Mouse (Mus musculus): Measurements from ENCODE around the gene Adgrg3. TPM values are rescaled to one million over a fixed set of nuclear protein-coding genes. Genes with fewer than 3 reads are reported as not detected.
A peak's percentile ranks its signal among the peaks of the same experiment; 100 is the strongest.

Gene Adgrg3
- total RNA-seq, 1 experiment = 0.36 TPM

- no peak overlapping the region for H3K27ac ChIP-seq (ENCODE audit: insufficient read depth, low read depth, low read length, poor library complexity, severe bottlenecking)
- in situ Hi-C loops (cut with MboI; ENCODE audit: low sequenced_read_pairs in 2 of 2, unreplicated experiment in 2 of 2) = no loop called here
- H3K4me3 ChIP-seq (ENCODE audit: insufficient read depth in 1 of 2, low read depth in 1 of 2, low read length in 2 of 2, poor library complexity in 1 of 2, severe bottlenecking in 1 of 2) = no peak overlapping the region
- H3K9me3 ChIP-seq (ENCODE audit: control insufficient read depth, insufficient read depth, low read depth, low read length) = no peaks in the 10 kb centered on the region
- H3K36me3 ChIP-seq (ENCODE audit: control insufficient read depth, insufficient read depth, low read length, poor library complexity, severe bottlenecking) = no peaks in the 10 kb centered on the region
- H3K4me1 ChIP-seq (ENCODE audit: control insufficient read depth in 2 of 2, insufficient read depth in 2 of 2, low read length in 2 of 2, poor library complexity in 1 of 2) = 0 out of 4 replicates have a peak, but pooled peaks cover 0 to 4% of the 10 kb centered on the region in 2 experiments
- H3K9ac ChIP-seq (ENCODE audit: insufficient read depth, low read depth, low read length, poor library complexity, severe bottlenecking) = no peak overlapping the region
- TF ChIP-seq MAFK (IDR thresholded peaks at IDR 0.05; ENCODE audit: insufficient read depth, low read depth, low read length) (no peak), HCFC1 (IDR thresholded peaks at IDR 0.05; ENCODE audit: borderline replicate concordance, insufficient read depth, low read length) (no peak), ZC3H11A (IDR thresholded peaks at IDR 0.05; ENCODE audit: borderline replicate concordance, low read depth, low read length) (no peak), CHD2 (IDR thresholded peaks at IDR 0.05; ENCODE audit: low read depth, low read length) (no peak), ZNF384 (IDR thresholded peaks at IDR 0.05; ENCODE audit: low read depth, low read length) (no peak)
- DNase-seq (ENCODE audit: low read depth, low spot score) = no peak
Observed at GRCm38 (mm10) chr8:95058661-95059060, 41.2 kb downstream of the Adgrg3 start.

GRCm38 (mm10) chr8:95059812-95060533 is 42.5 kb downstream of the Adgrg3 start:
- in situ Hi-C loops (cut with MboI; ENCODE audit: low sequenced_read_pairs in 2 of 2, unreplicated experiment in 2 of 2) = no loop called here
- Histone ChIP-seq H3K9ac (ENCODE audit: insufficient read depth, low read depth, low read length, poor library complexity, severe bottlenecking) (no peak overlapping the region), H3K27ac (ENCODE audit: insufficient read depth, low read depth, low read length, poor library complexity, severe bottlenecking) (no peak overlapping the region), H3K9me3 (ENCODE audit: control insufficient read depth, insufficient read depth, low read depth, low read length) (no peaks in the 10 kb centered on the region), H3K4me3 (ENCODE audit: insufficient read depth in 1 of 2, low read depth in 1 of 2, low read length in 2 of 2, poor library complexity in 1 of 2, severe bottlenecking in 1 of 2) (no peak overlapping the region), H3K36me3 (ENCODE audit: control insufficient read depth, insufficient read depth, low read length, poor library complexity, severe bottlenecking) (no peaks in the 10 kb centered on the region), H3K4me1 (ENCODE audit: control insufficient read depth in 2 of 2, insufficient read depth in 2 of 2, low read length in 2 of 2, poor library complexity in 1 of 2) (0 out of 4 replicates have a peak, but pooled peaks cover 0 to 4% of the 10 kb centered on the region in 2 experiments)
- TF ChIP-seq CHD2 (IDR thresholded peaks at IDR 0.05; ENCODE audit: low read depth, low read length) (no peak), ZNF384 (IDR thresholded peaks at IDR 0.05; ENCODE audit: low read depth, low read length) (no peak)
- no peak for DNase-seq (ENCODE audit: low read depth, low spot score)

GRCm38 (mm10) chr8:95064531-95064930 is 47.0 kb downstream of the Adgrg3 start:
- in situ Hi-C loops (cut with MboI; ENCODE audit: low sequenced_read_pairs in 2 of 2, unreplicated experiment in 2 of 2) = no loop called here
- Histone ChIP-seq H3K9ac (ENCODE audit: insufficient read depth, low read depth, low read length, poor library complexity, severe bottlenecking) (no peak overlapping the region), H3K4me1 (ENCODE audit: control insufficient read depth in 2 of 2, insufficient read depth in 2 of 2, low read length in 2 of 2, poor library complexity in 1 of 2) (peaks cover 0 to 5% of the 10 kb centered on the region in 2 experiments; a peak in 1 of 4 replicates), H3K36me3 (ENCODE audit: control insufficient read depth, insufficient read depth, low read length, poor library complexity, severe bottlenecking) (no peaks in the 10 kb centered on the region), H3K9me3 (ENCODE audit: control insufficient read depth, insufficient read depth, low read depth, low read length) (no peaks in the 10 kb centered on the region), H3K27ac (ENCODE audit: insufficient read depth, low read depth, low read length, poor library complexity, severe bottlenecking) (no peak overlapping the region), H3K4me3 (ENCODE audit: insufficient read depth in 1 of 2, low read depth in 1 of 2, low read length in 2 of 2, poor library complexity in 1 of 2, severe bottlenecking in 1 of 2) (no peak overlapping the region)
- TF ChIP-seq ZNF384 (IDR thresholded peaks at IDR 0.05; ENCODE audit: low read depth, low read length) = no peak
- TF ChIP-seq HCFC1 (IDR thresholded peaks at IDR 0.05; ENCODE audit: borderline replicate concordance, insufficient read depth, low read length) = no peak
- TF ChIP-seq ZC3H11A (IDR thresholded peaks at IDR 0.05; ENCODE audit: borderline replicate concordance, low read depth, low read length) = no peak
- no peak for TF ChIP-seq CHD2 (IDR thresholded peaks at IDR 0.05; ENCODE audit: low read depth, low read length)
- TF ChIP-seq MAFK (IDR thresholded peaks at IDR 0.05; ENCODE audit: insufficient read depth, low read depth, low read length) = no peak
- no peak for DNase-seq (ENCODE audit: low read depth, low spot score)

GRCm38 (mm10) chr8:95067582-95067981 is 50.1 kb downstream of the Adgrg3 start:
- TF ChIP-seq CHD2 (IDR thresholded peaks at IDR 0.05; ENCODE audit: low read depth, low read length) (no peak), ZNF384 (IDR thresholded peaks at IDR 0.05; ENCODE audit: low read depth, low read length) (no peak), HCFC1 (IDR thresholded peaks at IDR 0.05; ENCODE audit: borderline replicate concordance, insufficient read depth, low read length) (no peak), ZC3H11A (IDR thresholded peaks at IDR 0.05; ENCODE audit: borderline replicate concordance, low read depth, low read length) (no peak), MAFK (IDR thresholded peaks at IDR 0.05; ENCODE audit: insufficient read depth, low read depth, low read length) (no peak)
- DNase-seq (ENCODE audit: low read depth, low spot score) = peak; percentile 88
- Histone ChIP-seq H3K9me3 (ENCODE audit: control insufficient read depth, insufficient read depth, low read depth, low read length) (no peaks in the 10 kb centered on the region), H3K27ac (ENCODE audit: insufficient read depth, low read depth, low read length, poor library complexity, severe bottlenecking) (no peak overlapping the region), H3K36me3 (ENCODE audit: control insufficient read depth, insufficient read depth, low read length, poor library complexity, severe bottlenecking) (no peaks in the 10 kb centered on the region), H3K9ac (ENCODE audit: insufficient read depth, low read depth, low read length, poor library complexity, severe bottlenecking) (no peak overlapping the region), H3K4me1 (ENCODE audit: control insufficient read depth in 2 of 2, insufficient read depth in 2 of 2, low read length in 2 of 2, poor library complexity in 1 of 2) (peaks cover 0 to 5% of the 10 kb centered on the region in 2 experiments; a peak in 1 of 4 replicates), H3K4me3 (ENCODE audit: insufficient read depth in 1 of 2, low read depth in 1 of 2, low read length in 2 of 2, poor library complexity in 1 of 2, severe bottlenecking in 1 of 2) (no peak overlapping the region)
- in situ Hi-C loops (cut with MboI; ENCODE audit: low sequenced_read_pairs in 2 of 2, unreplicated experiment in 2 of 2) = no loop called here
